Mouse (Mus musculus) small intestine, adult 10 weeks (tissue): ENCODE data around the gene Llcfc1. TPM values are rescaled to one million over a fixed set of nuclear protein-coding genes. Genes with fewer than 3 reads are reported as not detected.

Source experiments
- polyA plus RNA-seq: library from polyadenylated mRNA; stranded (reverse); fragments of 350-450 nt; fragmentation: Illumina TruSeq; extraction: RNeasy Lipid Tissue Mini Kit (QIAGEN cat#74804); gene quantifications from one replicate; pipeline ENCODE4 v1.2.3, GENCODE M21; 2014; ENCODE audit warnings: low replicate concordance

Llcfc1 gene
- not detected for polyA plus RNA-seq

DNA sequence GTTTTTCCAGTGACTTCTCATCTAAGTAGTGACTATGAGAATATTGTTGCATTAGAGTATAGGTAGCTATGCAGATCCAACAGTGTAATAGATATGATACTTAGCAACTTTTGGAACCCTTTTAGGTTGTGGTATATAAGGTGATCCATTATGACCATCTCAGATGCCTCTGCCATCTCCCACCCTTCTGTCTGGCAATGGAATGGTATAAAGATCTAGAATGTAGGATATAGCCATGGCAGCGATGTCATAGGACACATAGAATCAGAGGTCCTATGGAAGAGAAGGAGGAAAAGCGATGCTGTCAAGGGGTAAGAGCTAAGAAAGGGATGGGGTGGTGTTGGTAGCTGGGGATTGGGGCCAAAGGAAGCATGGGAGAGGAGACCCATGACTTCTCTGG lies at the start of gene Llcfc1:
Llcfc1 (plus strand) TSS at position 301 of the 400 bp plus-strand sequence.

DNA sequence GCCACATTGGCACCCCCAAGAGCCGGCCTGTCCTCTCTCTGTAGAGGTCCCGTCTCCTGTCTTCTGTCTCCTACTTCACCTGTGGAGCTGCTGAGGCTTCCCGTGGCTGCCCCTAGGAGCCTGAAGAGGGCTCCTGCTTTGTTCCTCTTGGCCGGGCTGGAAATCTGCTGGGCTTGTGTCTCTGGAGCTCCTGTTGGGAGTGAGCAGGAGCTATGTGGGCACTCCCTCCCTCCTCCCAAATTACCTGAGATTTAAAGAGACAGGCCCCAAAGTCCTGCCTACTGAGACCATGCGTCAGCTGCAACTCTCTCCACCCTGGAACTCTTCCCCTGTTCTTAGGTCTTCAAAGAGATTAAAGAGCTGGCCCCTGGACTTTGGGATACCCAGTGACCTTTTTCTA lies 48.1 kb upstream of the Llcfc1 start, which contains the start of gene Trpv6:
Trpv6 (minus strand) TSS at position 228 of the 400 bp plus-strand sequence.

GRCm38 (mm10) chr6:41680669-41681068 lies 3.6 kb upstream of the Llcfc1 start, which contains the start of gene Trpv5:
Gene Trpv5 (minus strand): TSS chr6:41680769.

DNA sequence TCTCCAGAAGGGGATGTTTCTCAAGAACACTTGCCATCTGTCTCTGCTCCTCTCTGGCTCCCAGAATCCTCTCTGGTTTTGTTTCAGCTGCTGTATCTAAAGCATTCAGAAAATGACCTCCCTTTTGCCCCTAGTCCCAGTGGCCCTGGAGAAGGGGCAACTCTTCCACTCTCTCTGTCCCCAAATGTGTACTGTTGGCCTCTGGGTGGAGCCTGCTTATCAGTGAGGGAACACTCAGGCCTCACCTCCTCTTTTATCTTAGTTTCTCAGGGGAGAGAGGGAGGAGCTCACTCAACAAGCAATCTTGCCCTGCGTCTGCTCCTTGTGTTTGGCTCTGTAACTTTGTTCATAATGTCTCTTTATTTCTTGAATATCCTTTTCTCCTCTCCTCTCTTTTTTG lies 19.9 kb downstream of the Llcfc1 start, which contains the start of gene Kel:
Kel (minus strand) TSS at position 217 of the 400 bp plus-strand sequence.

Other genes starting within 250 kb of the Llcfc1 start
- gene Gm10334, start 238.3 kb upstream of the Llcfc1 start, polyA plus RNA-seq, result not detected
- not detected for gene Prss1, start 225.5 kb upstream of the Llcfc1 start, polyA plus RNA-seq
- gene Prss2, start 162.6 kb upstream of the Llcfc1 start, polyA plus RNA-seq, result 121 TPM
- not detected for gene Ephb6, start 78.9 kb upstream of the Llcfc1 start, polyA plus RNA-seq
- 0.19 TPM for gene Trpv6, start 48.0 kb upstream of the Llcfc1 start, polyA plus RNA-seq
- not detected for gene Trpv5, start 3.7 kb upstream of the Llcfc1 start, polyA plus RNA-seq
- gene Kel, start 19.9 kb downstream of the Llcfc1 start, polyA plus RNA-seq, result not detected
- not detected for gene Olfr459, start 90.7 kb downstream of the Llcfc1 start, polyA plus RNA-seq
- not detected for gene Pip, start 163.1 kb downstream of the Llcfc1 start, polyA plus RNA-seq
- gene Sval2, start 168.6 kb downstream of the Llcfc1 start, polyA plus RNA-seq, result not detected